Mouse (Mus musculus) liver, adult 2 months (tissue): ENCODE data around the gene Pds5a. TPM values are rescaled to one million over a fixed set of nuclear protein-coding genes. Genes with fewer than 3 reads are reported as not detected.

ENCODE experiments used
- DNase-seq: peaks from one replicate; pipeline ENCODE4 v3.0.0-alpha.2; 2011; ENCODE audit warnings: low read depth, low spot score; ENCODE audit errors: extremely low read depth
- H3K27ac ChIP-seq: fragments of 200-500 bp; replicated peaks from 2 replicates; pipeline ENCODE4 v1.5.1; 2012; ENCODE audit warnings: low read depth, mild to moderate bottlenecking, control low read depth, inconsistent platforms, low read length; ENCODE audit not compliant: insufficient read depth
- H3K27me3 ChIP-seq: fragments of 200-500 bp; 2 replicates; pipeline ENCODE4 v1.6.1; 2012; ENCODE audit warnings: mild to moderate bottlenecking, moderate library complexity, low read length, inconsistent platforms; ENCODE audit not compliant: control insufficient read depth, insufficient read depth
- H3K36me3 ChIP-seq: fragments of 200-500 bp; 2 replicates; pipeline ENCODE4 v1.6.1; 2012; ENCODE audit warnings: low read length, inconsistent platforms; ENCODE audit not compliant: control insufficient read depth, insufficient read depth
- H3K4me1 ChIP-seq: fragments of 200-500 bp; 2 replicates; pipeline ENCODE4 v1.6.1; 2011; ENCODE audit warnings: low read length; ENCODE audit not compliant: control insufficient read depth, insufficient read depth
- H3K4me3 ChIP-seq: fragments of 200-500 bp; 2 replicates; pipeline ENCODE4 v1.5.1; 2011; ENCODE audit warnings: low read depth, mild to moderate bottlenecking, control low read depth, low read length, moderate library complexity; ENCODE audit not compliant: insufficient read depth
- H3K79me2 ChIP-seq: fragments of 200-500 bp; 2 replicates; pipeline ENCODE4 v1.6.1; 2012; ENCODE audit warnings: inconsistent platforms, mild to moderate bottlenecking, low read length, moderate library complexity; ENCODE audit not compliant: control insufficient read depth, insufficient read depth
- H3K9ac ChIP-seq: fragments of 200-500 bp; 2 replicates; pipeline ENCODE4 v1.6.1; 2012; ENCODE audit warnings: low read depth, mild to moderate bottlenecking, control low read depth, inconsistent platforms, low read length
- CTCF ChIP-seq: fragments of 200-500 bp; IDR thresholded peaks from 2 replicates; pipeline ENCODE4 v1.5.1; 2011; ENCODE audit warnings: low read depth, low read length, control low read depth
- POLR2A ChIP-seq: fragments of 200-500 bp; IDR thresholded peaks from 2 replicates; pipeline ENCODE4 v1.6.1; 2011; ENCODE audit warnings: low read length, control low read depth; ENCODE audit not compliant: insufficient read depth; ENCODE audit errors: extremely low read depth
- WGBS: fragments of 180-500 bp; shearing (Covaris S2); methylation state at CpG from one replicate; pipeline ENCODE4 v1.1.7; 2018; 5-methylcytosine and 5-hydroxymethylcytosine counted together
- polyA plus RNA-seq: library from polyadenylated mRNA; depleted of rRNA; stranded (reverse); fragments of >200 nt; gene quantifications from 2 replicates; pipeline ENCODE4 v1.2.3, GENCODE M21; 2012; rRNA removed
- total RNA-seq: library from RNA; depleted of rRNA; stranded (reverse); fragments of >200 nt; gene quantifications from 2 replicates; pipeline ENCODE4 v1.2.3, GENCODE M21; 2014; rRNA removed

Gene Pds5a
- total and polyA plus RNA-seq, 2 experiments: 8.2 to 64.4 TPM

DNA sequence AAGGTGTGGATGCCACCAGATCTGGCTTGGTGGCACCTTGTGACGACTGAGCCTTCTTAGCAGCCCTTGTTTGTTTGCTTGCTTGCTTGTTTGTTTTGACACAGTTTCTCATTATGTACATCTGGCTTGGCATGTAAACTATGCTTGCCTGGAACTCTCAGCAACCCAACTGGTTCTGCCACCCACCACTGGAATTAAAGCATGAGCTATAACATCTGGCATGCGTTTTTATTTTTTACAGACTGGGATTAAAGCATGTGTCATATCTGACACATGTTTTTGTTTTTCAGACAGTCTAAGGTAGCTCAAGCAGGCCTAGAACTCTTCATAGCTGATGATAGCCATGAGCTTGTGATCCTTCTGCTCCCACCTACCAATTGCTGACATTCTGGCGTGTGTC is 119.5 kb downstream of the Pds5a start:
- Histone ChIP-seq H3K4me1 (peaks cover 1% of the 10 kb centered on the region; the same call in 1 of the 2 replicates), H3K9ac (no peak overlapping the region), H3K79me2 (peaks cover 3% of the 10 kb centered on the region; the same call in 1 of the 2 replicates), H3K27ac (no peak overlapping the region), H3K27me3 (no peaks in the 10 kb centered on the region), H3K36me3 (peaks cover 15% of the 10 kb centered on the region), H3K4me3 (no peak overlapping the region)
- WGBS: 75% methylated on average over 3 of the region's 3 CpGs
- TF ChIP-seq CTCF (no peak), POLR2A (no peak)
- no peak for DNase-seq

DNA sequence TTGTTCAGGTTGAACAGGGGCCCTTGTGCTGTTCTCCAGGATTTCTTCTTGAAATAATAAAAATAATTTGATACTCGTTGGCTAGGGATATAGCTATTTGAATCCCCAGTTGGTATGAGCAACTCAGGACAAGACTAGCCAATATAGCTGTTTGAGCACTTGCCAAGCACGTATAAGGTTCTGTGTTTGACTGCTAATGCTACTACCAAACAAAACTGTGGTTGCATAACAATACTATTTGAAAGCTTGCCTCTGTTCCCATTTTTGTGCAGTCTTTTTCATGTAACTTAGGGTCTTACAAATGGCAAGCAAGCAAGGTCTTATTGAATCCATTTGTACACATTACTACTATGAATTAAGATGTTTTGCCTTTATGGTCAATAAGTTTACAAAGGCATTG is 122.2 kb downstream of the Pds5a start:
- Histone ChIP-seq H3K36me3 (peaks cover 7% of the 10 kb centered on the region; the same call in 1 of the 2 replicates), H3K79me2 (peaks cover 3% of the 10 kb centered on the region; the same call in 1 of the 2 replicates), H3K4me3 (no peak overlapping the region), H3K27ac (no peak overlapping the region), H3K9ac (no peak overlapping the region), H3K4me1 (peaks cover 1% of the 10 kb centered on the region; the same call in 1 of the 2 replicates), H3K27me3 (no peaks in the 10 kb centered on the region)
- peak; percentile 30 for DNase-seq
- TF ChIP-seq POLR2A (no peak), CTCF (no peak)
- WGBS: 38% methylated on average over 2 of the region's 2 CpGs

DNA sequence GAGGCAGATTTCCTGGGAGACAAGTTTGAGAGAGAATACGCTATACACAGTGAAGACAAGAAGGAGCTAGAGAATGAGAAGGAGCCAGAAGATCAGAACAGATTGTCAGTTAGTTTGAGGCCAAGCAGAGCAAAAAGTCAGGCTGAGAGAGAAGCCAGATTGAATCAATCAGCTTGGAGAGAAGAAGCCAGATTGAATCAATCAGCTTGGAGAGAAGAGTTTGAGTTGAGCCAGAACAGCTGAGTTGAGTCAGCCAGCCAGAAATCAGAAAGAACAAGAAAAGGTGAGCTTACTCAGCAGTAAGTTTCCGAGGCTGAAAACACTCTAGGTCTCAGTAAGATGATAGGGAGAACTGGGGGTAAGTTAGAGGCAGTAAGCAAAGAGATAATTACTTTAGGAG is 123.2 kb downstream of the Pds5a start:
- no peaks in the 10 kb centered on the region; the same call in 1 of the 2 replicates for H3K79me2 ChIP-seq
- H3K9ac ChIP-seq: no peak overlapping the region
- DNase-seq: peak; percentile 52
- H3K36me3 ChIP-seq: peaks cover 10% of the 10 kb centered on the region; the same call in 1 of the 2 replicates
- H3K4me3 ChIP-seq: no peak overlapping the region
- no peaks in the 10 kb centered on the region for H3K27me3 ChIP-seq
- WGBS: 71% methylated on average over 2 of the region's 2 CpGs
- H3K27ac ChIP-seq: 0 out of 2 replicates have a peak overlapping the region, but pooled peaks have one; percentile 10
- peaks cover 1% of the 10 kb centered on the region; the same call in 1 of the 2 replicates for H3K4me1 ChIP-seq
- TF ChIP-seq POLR2A (no peak), CTCF (no peak)

DNA sequence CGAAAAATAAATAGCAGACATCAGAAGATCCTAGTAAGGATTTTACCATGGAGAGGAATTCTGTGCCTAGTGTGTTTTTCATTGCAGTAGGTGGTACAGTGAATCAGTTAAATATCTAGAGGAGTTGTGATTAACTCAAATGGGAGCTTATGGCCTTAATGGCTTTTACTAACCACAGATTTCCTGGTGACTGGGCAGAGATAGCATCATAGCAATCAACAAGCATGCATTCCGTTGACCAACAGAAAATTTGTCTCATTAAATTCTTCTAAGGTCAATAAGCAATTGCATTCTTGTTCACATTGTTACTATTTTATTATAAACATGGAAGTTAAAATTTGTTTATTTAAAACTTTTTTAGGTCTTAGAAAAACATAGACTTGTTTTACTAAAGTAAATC is 132.6 kb downstream of the Pds5a start:
- no peak for TF ChIP-seq CTCF
- no peak for TF ChIP-seq POLR2A
- H3K27me3 ChIP-seq: no peaks in the 10 kb centered on the region
- no peak overlapping the region for H3K27ac ChIP-seq
- no peak overlapping the region for H3K4me3 ChIP-seq
- peaks cover 12% of the 10 kb centered on the region for H3K36me3 ChIP-seq
- H3K9ac ChIP-seq: no peak overlapping the region
- no peak for DNase-seq
- no peaks in the 10 kb centered on the region; the same call in 1 of the 2 replicates for H3K4me1 ChIP-seq
- peaks cover 16% of the 10 kb centered on the region for H3K79me2 ChIP-seq
- 79% methylated on average over 2 of the region's 2 CpGs for WGBS

DNA sequence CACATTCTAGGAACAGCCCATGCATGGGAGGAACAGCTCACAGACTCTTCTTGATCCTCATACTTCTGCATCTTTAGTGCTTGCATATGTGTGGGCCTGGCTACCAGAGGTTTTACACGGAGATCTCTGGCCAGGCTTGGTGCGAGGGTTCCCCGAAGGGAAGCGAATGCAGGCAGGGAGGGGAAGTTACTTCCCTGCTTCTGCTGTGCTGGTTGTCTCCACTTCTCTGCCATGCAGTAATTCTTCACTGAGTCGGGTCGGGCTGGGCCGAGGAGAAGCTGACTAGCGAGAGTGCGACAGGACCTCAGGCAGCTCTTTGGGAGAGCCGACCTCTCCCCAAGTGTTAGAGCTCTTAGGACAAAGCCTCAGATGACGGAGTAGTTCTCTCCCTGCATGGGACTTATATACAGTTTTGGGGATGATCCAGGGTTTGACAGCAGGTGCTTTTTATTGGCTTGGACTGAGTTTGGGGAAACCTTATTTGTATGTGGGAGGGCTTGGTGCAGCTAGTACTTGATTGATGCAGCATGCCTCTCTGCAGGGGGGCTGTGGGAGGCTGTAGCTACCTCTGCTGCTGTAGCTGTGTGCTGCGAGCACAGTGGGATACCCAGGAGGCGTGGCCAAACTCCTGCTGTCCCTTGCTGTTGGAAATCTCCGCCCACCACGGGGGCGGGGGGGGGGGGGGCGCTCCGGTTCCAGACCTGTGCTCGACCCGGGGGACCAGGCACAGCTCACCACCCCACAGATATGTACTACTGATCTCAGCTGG is 136.8 kb downstream of the Pds5a start:
- WGBS: 67% methylated on average over 19 of the region's 20 CpGs
- no peak for DNase-seq
- TF ChIP-seq CTCF: no peak
- no peak for TF ChIP-seq POLR2A

DNA sequence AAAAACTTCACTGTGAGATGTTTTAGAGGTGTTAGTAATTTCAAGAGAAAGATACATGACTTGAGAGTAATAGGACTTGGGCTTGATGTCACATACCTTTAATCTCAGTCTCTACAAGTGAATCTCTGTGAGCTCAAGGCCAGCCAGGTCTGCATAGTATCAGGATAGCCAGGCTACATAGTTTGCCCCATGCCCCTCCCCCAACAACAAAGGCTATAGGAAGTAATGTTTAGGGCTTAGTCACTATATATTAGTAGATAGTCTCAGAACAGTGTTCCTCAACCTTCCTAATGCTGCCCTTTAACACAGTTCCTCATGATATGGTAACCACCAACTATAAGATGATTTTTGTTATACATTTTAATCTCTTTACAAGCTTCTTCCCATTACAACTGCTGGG is 141.0 kb downstream of the Pds5a start:
- DNase-seq: no peak
- Histone ChIP-seq H3K36me3 (no peaks in the 10 kb centered on the region), H3K4me1 (peaks cover 4% of the 10 kb centered on the region; the same call in 1 of the 2 replicates), H3K27ac (no peak overlapping the region), H3K9ac (no peak overlapping the region), H3K79me2 (peaks cover 41% of the 10 kb centered on the region), H3K27me3 (no peaks in the 10 kb centered on the region), H3K4me3 (no peak overlapping the region)
- TF ChIP-seq CTCF: no peak

More for the DNA sequence above, 136.8 kb downstream of the Pds5a start:
- Histone ChIP-seq H3K36me3 (peaks cover 2% of the 10 kb centered on the region; the same call in 1 of the 2 replicates), H3K27me3 (no peaks in the 10 kb centered on the region), H3K27ac (no peak overlapping the region), H3K79me2 (peaks cover 26% of the 10 kb centered on the region), H3K4me3 (no peak overlapping the region), H3K9ac (no peak overlapping the region), H3K4me1 (peaks cover 4% of the 10 kb centered on the region; the same call in 1 of the 2 replicates)

Other genes with a start within 250 kb of the Pds5a start
- not detected in 2 replicates for gene Gm43552, start 205.4 kb downstream of the Pds5a start, total RNA-seq
- gene Gm43552, start 205.4 kb downstream of the Pds5a start, polyA plus RNA-seq: 14.5 and 16.3 TPM in 2 replicates
- gene Smim14, start 161.1 kb downstream of the Pds5a start, total RNA-seq: 60.5 and 66.9 TPM in 2 replicates
- gene Smim14, start 161.1 kb downstream of the Pds5a start, polyA plus RNA-seq: 66.6 and 72.3 TPM in 2 replicates
- 14.0 and 16.2 TPM in 2 replicates for gene Ube2k, start 161.0 kb downstream of the Pds5a start, total RNA-seq
- 19.0 and 20.7 TPM in 2 replicates for gene Ube2k, start 161.0 kb downstream of the Pds5a start, polyA plus RNA-seq
- gene N4bp2, start 65.2 kb upstream of the Pds5a start, total RNA-seq: 21.7 and 23.8 TPM in 2 replicates
- 4.1 and 4.6 TPM in 2 replicates for gene N4bp2, start 65.2 kb upstream of the Pds5a start, polyA plus RNA-seq
- 1.2 TPM in 2 replicates for gene Rhoh, start 162.9 kb upstream of the Pds5a start, total RNA-seq
- 0.20 and 0.22 TPM in 2 replicates for gene Rhoh, start 162.9 kb upstream of the Pds5a start, polyA plus RNA-seq
- not detected in 2 replicates for gene Chrna9, start 236.6 kb upstream of the Pds5a start, total RNA-seq
- not detected in 2 replicates for gene Chrna9, start 236.6 kb upstream of the Pds5a start, polyA plus RNA-seq